In genomic region chr13:111911661-111912312, GRCm38 (mm10) we compare ENCODE assay signal across 18 mouse cellular contexts.
DNase-seq lines count a peak whose midpoint lies in the region; ATAC-seq and TF ChIP-seq lines count a peak whose summit lies in the region.
"Had no signal": no experiment of that assay in that cellular context is flagged by ENCODE, and none has a peak within 500 bp of the region (broad histone marks: within the 10 kb centered on the region; RNA-seq: fewer than 3 reads in every experiment).

No protein-coding gene starts in this region.

- no peak overlapping the region for H3K27ac ChIP-seq in intestine, embryonic 15.5 days
- H3K27ac ChIP-seq in intestine, postnatal 0 days (ENCODE audit: low read depth, low read length), result no peak overlapping the region
- no peak overlapping the region for H3K27ac ChIP-seq in intestine, embryonic 16.5 days (ENCODE audit: low read length)
- H3K27ac ChIP-seq: embryonic facial prominence, embryonic 13.5 days; lung, embryonic 15.5 days had no signal

- H3K9me3 ChIP-seq in intestine, embryonic 15.5 days, result no peaks in the 10 kb centered on the region
- no peaks in the 10 kb centered on the region for H3K9me3 ChIP-seq in intestine, postnatal 0 days (ENCODE audit: control insufficient read depth)
- no peaks in the 10 kb centered on the region for H3K9me3 ChIP-seq in intestine, embryonic 16.5 days (ENCODE audit: control insufficient read depth, low read length)
- H3K9me3 ChIP-seq: embryonic facial prominence, embryonic 13.5 days; lung, embryonic 15.5 days had no signal

- intact Hi-C loops in left cerebral cortex, postnatal 14 days (cut with DNase I), result no loop called here

- peak; percentile 61 for DNase-seq in c-Kit-negative CD71-positive TER-119-positive erythroid progenitor cells, embryonic 14.5 days (ENCODE audit: low read depth, low spot score)
- no peak for DNase-seq in left cerebral cortex, postnatal 14 days (ENCODE audit: low spot score in 2 of 2)
- DNase-seq in lung, postnatal 10 days, result no peak
- DNase-seq: cerebellum, postnatal 14 days; forebrain, postnatal 0 days; gastrocnemius, postnatal 25 days; kidney, postnatal 4 days; right cerebral cortex, postnatal 4 days; thymus, postnatal 36 days had no signal

- TF ChIP-seq CTCF in intestine, postnatal 0 days (IDR thresholded peaks at IDR 0.05; ENCODE audit: low read depth), result no peak

- no peaks in the 10 kb centered on the region for H3K4me1 ChIP-seq in intestine, embryonic 15.5 days (replicated peaks)
- H3K4me1 ChIP-seq in intestine, postnatal 0 days (replicated peaks; ENCODE audit: control insufficient read depth, insufficient read depth, low read length), result no peaks in the 10 kb centered on the region
- H3K4me1 ChIP-seq in intestine, embryonic 16.5 days (ENCODE audit: control insufficient read depth, insufficient read depth, low read length), result no peaks in the 10 kb centered on the region
- H3K4me1 ChIP-seq: embryonic facial prominence, embryonic 13.5 days; lung, embryonic 15.5 days had no signal

- H3K9ac ChIP-seq in intestine, embryonic 15.5 days, result no peak overlapping the region
- no peak overlapping the region for H3K9ac ChIP-seq in intestine, postnatal 0 days (ENCODE audit: low read depth, low read length)
- no peak overlapping the region for H3K9ac ChIP-seq in intestine, embryonic 16.5 days (ENCODE audit: low read depth, low read length)
- H3K9ac ChIP-seq: embryonic facial prominence, embryonic 13.5 days; forebrain, postnatal 0 days; lung, embryonic 15.5 days had no signal

- H3K4me2 ChIP-seq in intestine, embryonic 15.5 days (replicated peaks), result no peak overlapping the region
- H3K4me2 ChIP-seq in intestine, postnatal 0 days (replicated peaks; ENCODE audit: low read depth), result no peak overlapping the region
- no peak overlapping the region for H3K4me2 ChIP-seq in intestine, embryonic 16.5 days (ENCODE audit: low read depth, low read length)
- H3K4me2 ChIP-seq: embryonic facial prominence, embryonic 13.5 days; lung, embryonic 15.5 days; midbrain, embryonic 11.5 days had no signal

- no peak overlapping the region for H3K4me3 ChIP-seq in intestine, embryonic 15.5 days (replicated peaks)
- H3K4me3 ChIP-seq in intestine, postnatal 0 days (ENCODE audit: low read depth, low read length), result no peak overlapping the region
- no peak overlapping the region for H3K4me3 ChIP-seq in intestine, embryonic 16.5 days (ENCODE audit: low read length)
- H3K4me3 ChIP-seq: embryonic facial prominence, embryonic 13.5 days; lung, embryonic 15.5 days had no signal

- 71% methylated on average over 11 of the region's 11 CpGs for WGBS in intestine, embryonic 15.5 days
- WGBS in intestine, postnatal 0 days, result 59% methylated on average over 11 of the region's 11 CpGs
- 77% methylated on average over 11 of the region's 11 CpGs for WGBS in intestine, embryonic 16.5 days

- peak; percentile 70; the same call in 1 of the 2 replicates for ATAC-seq in intestine, embryonic 15.5 days
- ATAC-seq in intestine, postnatal 0 days, result no peak
- ATAC-seq in intestine, embryonic 16.5 days, result peak; percentile 64; the same call in 1 of the 2 replicates
- peak; percentile 68 for ATAC-seq in megakaryocyte-erythroid progenitor cell, adult 5-6 weeks (replicated peaks; ENCODE audit: low FRiP score, low TSS enrichment, poor library complexity, severe bottlenecking)
- ATAC-seq: forebrain, postnatal 0 days; inflammation-experienced regulatory T-cells, adult 6 months had no signal

- H3K27me3 ChIP-seq in intestine, embryonic 15.5 days (replicated peaks), result no peaks in the 10 kb centered on the region
- H3K27me3 ChIP-seq in intestine, postnatal 0 days (replicated peaks; ENCODE audit: control insufficient read depth, insufficient read depth, low read length), result no peaks in the 10 kb centered on the region
- no peaks in the 10 kb centered on the region for H3K27me3 ChIP-seq in intestine, embryonic 16.5 days (replicated peaks; ENCODE audit: control insufficient read depth, insufficient read depth, low read length)
- H3K27me3 ChIP-seq: CH12.LX; embryonic facial prominence, embryonic 13.5 days; lung, embryonic 15.5 days had no signal

- H3K36me3 ChIP-seq in intestine, embryonic 15.5 days, result no peaks in the 10 kb centered on the region
- H3K36me3 ChIP-seq in intestine, postnatal 0 days (ENCODE audit: control insufficient read depth, insufficient read depth), result no peaks in the 10 kb centered on the region
- H3K36me3 ChIP-seq in intestine, embryonic 16.5 days (ENCODE audit: control insufficient read depth, insufficient read depth, low read length), result no peaks in the 10 kb centered on the region
- H3K36me3 ChIP-seq: embryonic facial prominence, embryonic 13.5 days; lung, embryonic 15.5 days had no signal
